Mouse (Mus musculus) E14TG2a.4 (cell line): ENCODE measurements around the gene Prom1.

Experiments
- CTCF ChIP-seq: conservative IDR thresholded peaks from 2 replicates; pipeline ENCODE4 v1.5.1; 2014; ENCODE audit warnings: low read length
- POU5F1 ChIP-seq: IDR thresholded peaks from 2 replicates; pipeline ENCODE4 v1.6.1; 2014; ENCODE audit warnings: low read length, borderline replicate concordance

GRCm38 (mm10) chr5:44075432-44075831, 26.4 kb downstream of the Prom1 start:
- no peak for TF ChIP-seq CTCF
- TF ChIP-seq POU5F1 = no peak
